Mouse (Mus musculus): Measurements from ENCODE around the gene Bloc1s3. TPM values are rescaled to one million over a fixed set of nuclear protein-coding genes. Genes with fewer than 3 reads are reported as not detected.

Gene Bloc1s3
- total and polyA plus RNA-seq, 3 experiments = 4.9 to 8.0 (median 6.7) TPM

- H3K79me2 ChIP-seq (replicated peaks; ENCODE audit: control insufficient read depth, extremely low read depth, insufficient read depth, poor library complexity, severe bottlenecking) = no peaks in the 10 kb centered on the region
- dilution Hi-C loops (cut with MboI; ENCODE audit: extremely low pct_ligation_motif_present, extremely low pct_unique_long_range_greater_than_20kb, low sequenced_read_pairs) = no loop called here
- H3K9ac ChIP-seq (ENCODE audit: insufficient read depth, low read depth) = no peak overlapping the region
- TF ChIP-seq ZKSCAN1 (IDR thresholded peaks at IDR 0.05; ENCODE audit: borderline replicate concordance, low read depth, low read length) = no peak
- H3K4me3 ChIP-seq (replicated peaks in 1 of 3; ENCODE audit: low read depth in 2 of 3, low read length in 2 of 3, poor library complexity in 1 of 3) = no peak overlapping the region
- no peak overlapping the region for H3K27ac ChIP-seq (ENCODE audit: insufficient read depth, low read depth)
- no peaks in the 10 kb centered on the region for H3K36me3 ChIP-seq (replicated peaks in 1 of 2; ENCODE audit: control insufficient read depth in 1 of 2, insufficient read depth in 1 of 2, low read length in 1 of 2)
- peaks cover 2 to 16% of the 10 kb centered on the region in 2 experiments; a peak in 3 of 4 replicates for H3K4me1 ChIP-seq (ENCODE audit: control insufficient read depth in 1 of 2, insufficient read depth in 2 of 2)
- peaks cover 70% of the 10 kb centered on the region for H3K27me3 ChIP-seq (replicated peaks)
- H3K4me2 ChIP-seq (ENCODE audit: insufficient read depth, low read depth, poor library complexity, severe bottlenecking) = no peak overlapping the region
- in situ Hi-C loops (cut with MboI; ENCODE audit: low pct_ligation_motif_present, low pct_unique_long_range_greater_than_20kb, low sequenced_read_pairs) = no loop called here
- peaks cover 8% of the 10 kb centered on the region for H3K9me3 ChIP-seq (replicated peaks; ENCODE audit: low read length)
- DNase-seq (ENCODE audit: extremely low read depth) = no peak
Measured at GRCm38 (mm10) chr7:19467638-19468037, 40.5 kb downstream of the Bloc1s3 start.

- TF ChIP-seq HCFC1 (IDR thresholded peaks at IDR 0.05; ENCODE audit: low read depth, low read length) = no peak
- no peak for TF ChIP-seq SIN3A (IDR thresholded peaks at IDR 0.05; ENCODE audit: low read length)
- no peak for TF ChIP-seq RCOR1 (conservative IDR thresholded peaks at IDR 0.05; ENCODE audit: low read depth, low read length)
- TF ChIP-seq ZMIZ1 (IDR thresholded peaks at IDR 0.05; ENCODE audit: low read depth, low read length) = no peak
- no peak for TF ChIP-seq JUND (conservative IDR thresholded peaks at IDR 0.05; ENCODE audit: low read depth, low read length)
- no peak for TF ChIP-seq RAD21 (IDR thresholded peaks at IDR 0.05; ENCODE audit: low read depth, low read length)
- TF ChIP-seq KAT2A (IDR thresholded peaks at IDR 0.05; ENCODE audit: insufficient replicate concordance, low read length) = no peak
- no peak for TF ChIP-seq NELFE (IDR thresholded peaks at IDR 0.05; ENCODE audit: low read depth, low read length)
- TF ChIP-seq ZC3H11A (IDR thresholded peaks at IDR 0.05; ENCODE audit: low read depth, low read length) = no peak
- Histone ChIP-seq H3K9me3 (replicated peaks; ENCODE audit: low read length) (peaks cover 8% of the 10 kb centered on the region), H3K4me3 (replicated peaks in 1 of 3; ENCODE audit: low read depth in 2 of 3, low read length in 2 of 3, poor library complexity in 1 of 3) (no peak overlapping the region), H3K27ac (ENCODE audit: insufficient read depth, low read depth) (no peak overlapping the region), H3K79me2 (replicated peaks; ENCODE audit: control insufficient read depth, extremely low read depth, insufficient read depth, poor library complexity, severe bottlenecking) (no peaks in the 10 kb centered on the region), H3K4me1 (ENCODE audit: control insufficient read depth in 1 of 2, insufficient read depth in 2 of 2) (peaks cover 2 to 13% of the 10 kb centered on the region in 2 experiments; a peak in 3 of 4 replicates), H3K27me3 (replicated peaks) (peaks cover 63% of the 10 kb centered on the region), H3K4me2 (ENCODE audit: insufficient read depth, low read depth, poor library complexity, severe bottlenecking) (no peak overlapping the region), H3K36me3 (replicated peaks in 1 of 2; ENCODE audit: control insufficient read depth in 1 of 2, insufficient read depth in 1 of 2, low read length in 1 of 2) (no peaks in the 10 kb centered on the region), H3K9ac (ENCODE audit: insufficient read depth, low read depth) (no peak overlapping the region)
- no peak for DNase-seq (ENCODE audit: extremely low read depth)
- in situ Hi-C loops (cut with MboI; ENCODE audit: low pct_ligation_motif_present, low pct_unique_long_range_greater_than_20kb, low sequenced_read_pairs) (no loop called here), dilution Hi-C loops (cut with MboI; ENCODE audit: extremely low pct_ligation_motif_present, extremely low pct_unique_long_range_greater_than_20kb, low sequenced_read_pairs) (no loop called here)
Measured at GRCm38 (mm10) chr7:19466602-19467145, 41.5 kb downstream of the Bloc1s3 start.

- Histone ChIP-seq H3K9ac (ENCODE audit: insufficient read depth, low read depth) (no peak overlapping the region), H3K4me2 (ENCODE audit: insufficient read depth, low read depth, poor library complexity, severe bottlenecking) (no peak overlapping the region), H3K4me1 (ENCODE audit: control insufficient read depth in 1 of 2, insufficient read depth in 2 of 2) (peaks cover 2 to 13% of the 10 kb centered on the region in 2 experiments), H3K27ac (ENCODE audit: insufficient read depth, low read depth) (no peak overlapping the region), H3K27me3 (replicated peaks) (peaks cover 53% of the 10 kb centered on the region), H3K79me2 (replicated peaks; ENCODE audit: control insufficient read depth, extremely low read depth, insufficient read depth, poor library complexity, severe bottlenecking) (no peaks in the 10 kb centered on the region), H3K36me3 (replicated peaks in 1 of 2; ENCODE audit: control insufficient read depth in 1 of 2, insufficient read depth in 1 of 2, low read length in 1 of 2) (no peaks in the 10 kb centered on the region), H3K4me3 (replicated peaks in 1 of 3; ENCODE audit: low read depth in 2 of 3, low read length in 2 of 3, poor library complexity in 1 of 3) (no peak overlapping the region), H3K9me3 (replicated peaks; ENCODE audit: low read length) (peaks cover 8% of the 10 kb centered on the region)
- in situ Hi-C loops (cut with MboI; ENCODE audit: low pct_ligation_motif_present, low pct_unique_long_range_greater_than_20kb, low sequenced_read_pairs) (no loop called here), dilution Hi-C loops (cut with MboI; ENCODE audit: extremely low pct_ligation_motif_present, extremely low pct_unique_long_range_greater_than_20kb, low sequenced_read_pairs) (no loop called here)
- no peak for TF ChIP-seq KAT2A (IDR thresholded peaks at IDR 0.05; ENCODE audit: insufficient replicate concordance, low read length)
- TF ChIP-seq NRF1 (IDR thresholded peaks at IDR 0.05; ENCODE audit: low read depth, low read length) = no peak
- TF ChIP-seq TCF12 (IDR thresholded peaks at IDR 0.05; ENCODE audit: low read depth, low read length) = no peak
- no peak for TF ChIP-seq RCOR1 (conservative IDR thresholded peaks at IDR 0.05; ENCODE audit: low read depth, low read length)
- no peak for TF ChIP-seq RAD21 (IDR thresholded peaks at IDR 0.05; ENCODE audit: low read depth, low read length)
- TF ChIP-seq BHLHE40 (IDR thresholded peaks at IDR 0.05; ENCODE audit: low read depth, low read length) = no peak
- no peak for DNase-seq (ENCODE audit: extremely low read depth)
Measured at GRCm38 (mm10) chr7:19464367-19465307, 43.5 kb downstream of the Bloc1s3 start.

Data from CH12.LX (cell line).